Mouse (Mus musculus): ENCODE data around the gene Crip2. TPM values are rescaled to one million over a fixed set of nuclear protein-coding genes. Genes with fewer than 3 reads are reported as not detected.

Gene Crip2
- polyA plus RNA-seq, 1 experiment from 2014 or later = 140 TPM

GRCm38 (mm10) chr12:113155887-113156539 is 16.0 kb downstream of the Crip2 start, which contains the start of gene Tedc1:
Tedc1 (plus strand) TSS chr12:113156421.
- Histone ChIP-seq H3K27me3 (ENCODE audit: control insufficient read depth, insufficient read depth, low read length) (0 out of 2 replicates have a peak, but pooled peaks cover 7% of the 10 kb centered on the region), H3K9ac (ENCODE audit: low read length) (peak within 1 kb of the TSS; percentile 81), H3K4me1 (ENCODE audit: control insufficient read depth, insufficient read depth, low read length) (peaks cover 32% of the 10 kb centered on the region), H3K4me2 (ENCODE audit: low read depth, low read length) (peak within 1 kb of the TSS; percentile 94), H3K4me3 (replicated peaks; ENCODE audit: low read length) (peak within 1 kb of the TSS; percentile 67), H3K36me3 (ENCODE audit: control insufficient read depth, insufficient read depth, low read length) (no peaks in the 10 kb centered on the region), H3K9me3 (replicated peaks; ENCODE audit: control insufficient read depth, low read length) (no peaks in the 10 kb centered on the region), H3K27ac (ENCODE audit: low read length) (peak within 1 kb of the TSS; percentile 93)
- peak; percentile 95 for ATAC-seq (ENCODE audit: insufficient read depth, low FRiP score)
- under 1% methylated on average over 46 of the region's 46 CpGs for WGBS

DNA sequence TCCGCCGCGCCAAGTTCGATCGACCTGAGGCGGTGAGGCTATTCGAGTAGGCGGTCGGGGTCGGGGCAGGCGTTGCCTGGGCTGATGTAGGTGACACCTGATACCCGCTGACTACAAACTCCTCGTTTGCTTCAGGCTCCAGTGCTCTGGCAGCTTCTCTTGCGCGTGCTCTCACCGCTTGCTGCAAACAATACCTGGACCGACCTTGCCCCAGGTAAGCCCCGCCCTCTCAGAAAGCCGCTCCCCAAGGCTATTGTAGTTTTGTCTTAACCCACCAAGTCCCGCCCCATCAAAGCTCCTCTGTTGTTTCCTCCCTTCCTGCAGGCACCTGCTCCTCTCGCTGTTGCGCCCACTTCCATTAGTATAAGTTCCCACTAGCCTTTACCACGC is 16.5 kb downstream of the Crip2 start:
- peaks cover 30% of the 10 kb centered on the region for H3K4me1 ChIP-seq (ENCODE audit: control insufficient read depth, insufficient read depth, low read length)

GRCm38 (mm10) chr12:113157002-113157401 is 17.0 kb downstream of the Crip2 start:
- peak overlapping the region; percentile 68 for H3K4me2 ChIP-seq (ENCODE audit: low read depth, low read length)
- no peak overlapping the region for H3K27ac ChIP-seq (ENCODE audit: low read length)
- no peaks in the 10 kb centered on the region for H3K9me3 ChIP-seq (replicated peaks; ENCODE audit: control insufficient read depth, low read length)
- H3K4me3 ChIP-seq (replicated peaks; ENCODE audit: low read length) = peak overlapping the region; percentile 67
- H3K27me3 ChIP-seq (ENCODE audit: control insufficient read depth, insufficient read depth, low read length) = no peaks in the 10 kb centered on the region
- no peak for ATAC-seq (ENCODE audit: insufficient read depth, low FRiP score)
- H3K4me1 ChIP-seq (ENCODE audit: control insufficient read depth, insufficient read depth, low read length) = peaks cover 27% of the 10 kb centered on the region
- H3K9ac ChIP-seq (ENCODE audit: low read length) = peak overlapping the region; percentile 69
- H3K36me3 ChIP-seq (ENCODE audit: control insufficient read depth, insufficient read depth, low read length) = no peaks in the 10 kb centered on the region
- 29% methylated on average over 8 of the region's 8 CpGs for WGBS

More for the DNA sequence above, 16.5 kb downstream of the Crip2 start:
- Histone ChIP-seq H3K4me2 (ENCODE audit: low read depth, low read length) (peak overlapping the region; percentile 68), H3K27ac (ENCODE audit: low read length) (peak overlapping the region; percentile 70), H3K9me3 (replicated peaks; ENCODE audit: control insufficient read depth, low read length) (no peaks in the 10 kb centered on the region), H3K4me3 (replicated peaks; ENCODE audit: low read length) (peak overlapping the region; percentile 67), H3K27me3 (ENCODE audit: control insufficient read depth, insufficient read depth, low read length) (0 out of 2 replicates have a peak, but pooled peaks cover 3% of the 10 kb centered on the region), H3K9ac (ENCODE audit: low read length) (peak overlapping the region; percentile 69), H3K36me3 (ENCODE audit: control insufficient read depth, insufficient read depth, low read length) (no peaks in the 10 kb centered on the region)
- under 1% methylated on average over 23 of the region's 23 CpGs for WGBS
- peak; percentile 8 for ATAC-seq (ENCODE audit: insufficient read depth, low FRiP score)

DNA sequence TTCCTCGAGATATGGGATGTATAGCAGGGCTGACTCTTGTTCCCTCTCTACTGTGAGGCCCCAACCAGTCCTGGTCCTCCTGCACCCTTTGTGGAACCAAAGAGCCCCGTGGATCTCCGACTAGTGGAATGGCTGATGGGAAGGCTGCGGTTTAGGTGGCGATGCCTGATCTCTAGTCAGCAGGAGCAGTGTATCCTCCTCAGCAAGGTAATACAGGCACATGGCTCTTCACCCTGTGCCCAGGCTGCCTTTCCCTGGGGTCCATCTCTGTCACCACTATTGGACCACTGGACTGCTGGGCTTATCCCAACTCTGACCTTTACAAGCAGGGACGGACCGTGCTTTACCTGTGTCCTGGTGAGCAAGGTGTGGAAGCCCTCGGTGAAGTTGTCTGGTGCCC is 17.5 kb downstream of the Crip2 start:
- Histone ChIP-seq H3K9ac (ENCODE audit: low read length) (0 out of 2 replicates have a peak overlapping the region, but pooled peaks have one; percentile 22), H3K4me3 (replicated peaks; ENCODE audit: low read length) (no peak overlapping the region)
- WGBS = 83% methylated on average over 8 of the region's 8 CpGs

GRCm38 (mm10) chr12:113157971-113158370 is 17.9 kb downstream of the Crip2 start:
- Histone ChIP-seq H3K27me3 (ENCODE audit: control insufficient read depth, insufficient read depth, low read length) (no peaks in the 10 kb centered on the region), H3K4me3 (replicated peaks; ENCODE audit: low read length) (no peak overlapping the region), H3K9me3 (replicated peaks; ENCODE audit: control insufficient read depth, low read length) (no peaks in the 10 kb centered on the region), H3K4me2 (ENCODE audit: low read depth, low read length) (no peak overlapping the region), H3K36me3 (ENCODE audit: control insufficient read depth, insufficient read depth, low read length) (no peaks in the 10 kb centered on the region), H3K9ac (ENCODE audit: low read length) (no peak overlapping the region), H3K4me1 (ENCODE audit: control insufficient read depth, insufficient read depth, low read length) (peaks cover 19% of the 10 kb centered on the region), H3K27ac (ENCODE audit: low read length) (no peak overlapping the region)
- no peak for ATAC-seq (ENCODE audit: insufficient read depth, low FRiP score)
- 89% methylated on average over 8 of the region's 8 CpGs for WGBS

More for the DNA sequence above, 17.5 kb downstream of the Crip2 start:
- peaks cover 22% of the 10 kb centered on the region for H3K4me1 ChIP-seq (ENCODE audit: control insufficient read depth, insufficient read depth, low read length)
- no peak for ATAC-seq (ENCODE audit: insufficient read depth, low FRiP score)
- no peak overlapping the region for H3K27ac ChIP-seq (ENCODE audit: low read length)
- no peaks in the 10 kb centered on the region for H3K36me3 ChIP-seq (ENCODE audit: control insufficient read depth, insufficient read depth, low read length)
- no peaks in the 10 kb centered on the region for H3K9me3 ChIP-seq (replicated peaks; ENCODE audit: control insufficient read depth, low read length)
- peak overlapping the region; percentile 68; the same call in 1 of the 2 replicates for H3K4me2 ChIP-seq (ENCODE audit: low read depth, low read length)
- no peaks in the 10 kb centered on the region for H3K27me3 ChIP-seq (ENCODE audit: control insufficient read depth, insufficient read depth, low read length)

DNA sequence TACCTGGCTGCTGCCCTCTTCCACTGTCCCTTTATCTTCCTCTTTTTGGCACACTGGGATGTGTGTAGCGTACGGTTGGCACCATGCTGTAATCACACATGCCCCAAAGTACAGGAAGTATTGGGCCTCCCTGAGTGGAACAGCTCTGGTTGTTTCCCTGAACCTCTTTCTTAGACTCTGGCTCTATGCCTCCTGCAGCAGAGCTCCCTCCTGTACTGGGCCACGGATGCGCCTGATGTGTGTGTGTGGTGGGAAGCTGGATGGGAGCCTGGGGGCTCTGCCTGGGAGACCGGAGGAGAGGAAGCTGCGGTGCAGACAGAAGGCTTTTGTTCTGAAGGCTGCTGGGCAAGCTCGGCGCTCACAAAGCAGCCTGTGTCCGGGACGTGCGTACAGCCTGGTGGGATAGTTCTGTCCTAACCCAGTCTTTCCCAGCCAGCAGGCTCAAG is 23.5 kb downstream of the Crip2 start:
- H3K27me3 ChIP-seq (ENCODE audit: control insufficient read depth, insufficient read depth, low read length) = no peaks in the 10 kb centered on the region

GRCm38 (mm10) chr12:113168031-113168536 is 28.0 kb downstream of the Crip2 start:
- ATAC-seq (ENCODE audit: insufficient read depth, low FRiP score) = peak; percentile 38; the same call in 1 of the 2 replicates
- H3K4me1 ChIP-seq (ENCODE audit: control insufficient read depth, insufficient read depth, low read length) = no peaks in the 10 kb centered on the region
- WGBS = 77% methylated on average over 9 of the region's 9 CpGs
- H3K4me2 ChIP-seq (ENCODE audit: low read depth, low read length) = no peak overlapping the region
- no peak overlapping the region for H3K27ac ChIP-seq (ENCODE audit: low read length)
- H3K9ac ChIP-seq (ENCODE audit: low read length) = no peak overlapping the region
- no peak overlapping the region for H3K4me3 ChIP-seq (replicated peaks; ENCODE audit: low read length)
- no peaks in the 10 kb centered on the region for H3K27me3 ChIP-seq (ENCODE audit: control insufficient read depth, insufficient read depth, low read length)
- H3K36me3 ChIP-seq (ENCODE audit: control insufficient read depth, insufficient read depth, low read length) = no peaks in the 10 kb centered on the region
- H3K9me3 ChIP-seq (replicated peaks; ENCODE audit: control insufficient read depth, low read length) = no peaks in the 10 kb centered on the region

More for the DNA sequence above, 23.5 kb downstream of the Crip2 start:
- WGBS = 82% methylated on average over 11 of the region's 11 CpGs
- Histone ChIP-seq H3K4me1 (ENCODE audit: control insufficient read depth, insufficient read depth, low read length) (no peaks in the 10 kb centered on the region), H3K4me3 (replicated peaks; ENCODE audit: low read length) (no peak overlapping the region), H3K4me2 (ENCODE audit: low read depth, low read length) (no peak overlapping the region), H3K9me3 (replicated peaks; ENCODE audit: control insufficient read depth, low read length) (no peaks in the 10 kb centered on the region), H3K9ac (ENCODE audit: low read length) (no peak overlapping the region), H3K27ac (ENCODE audit: low read length) (no peak overlapping the region), H3K36me3 (ENCODE audit: control insufficient read depth, insufficient read depth, low read length) (no peaks in the 10 kb centered on the region)
- no peak for ATAC-seq (ENCODE audit: insufficient read depth, low FRiP score)

DNA sequence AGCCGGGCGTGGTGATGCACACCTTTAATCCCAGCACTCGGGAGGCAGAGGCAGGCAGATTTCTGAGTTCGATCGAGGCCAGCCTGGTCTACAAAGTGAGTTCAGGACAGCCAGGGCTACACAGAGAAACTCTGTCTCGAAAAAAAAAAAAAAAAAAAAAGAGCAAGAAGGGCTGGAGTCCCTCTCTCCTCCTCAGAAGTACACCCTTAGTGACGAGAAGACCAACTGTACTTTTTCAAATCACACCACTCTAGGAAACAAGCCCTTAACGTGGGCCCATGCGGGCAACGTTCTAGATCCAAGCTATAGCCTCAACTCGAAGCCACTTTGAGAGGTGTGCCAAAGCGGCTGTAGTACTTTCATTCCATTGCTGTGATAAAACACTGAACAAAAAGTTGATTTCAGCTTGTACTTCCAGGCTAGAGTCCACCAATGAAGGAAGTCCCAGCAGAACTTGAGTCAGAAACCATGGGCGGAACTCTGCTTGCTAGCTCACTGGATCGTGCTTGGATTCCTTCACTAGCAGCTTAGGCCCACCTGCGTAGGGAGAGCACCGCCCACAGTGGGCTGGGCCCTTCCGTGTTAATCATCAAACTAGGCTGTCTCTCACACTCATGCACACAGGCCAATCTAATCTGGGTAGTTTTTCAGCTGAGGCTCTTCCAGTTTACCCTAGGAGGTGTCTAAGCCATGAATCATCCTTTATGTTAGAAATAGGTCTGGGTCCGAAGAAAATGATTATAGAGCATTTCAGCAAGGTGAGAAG is 37.1 kb downstream of the Crip2 start:
- no peaks in the 10 kb centered on the region for H3K9me3 ChIP-seq (replicated peaks; ENCODE audit: control insufficient read depth, low read length)
- H3K36me3 ChIP-seq (ENCODE audit: control insufficient read depth, insufficient read depth, low read length) = no peaks in the 10 kb centered on the region
- no peak overlapping the region for H3K4me3 ChIP-seq (replicated peaks; ENCODE audit: low read length)
- no peak for ATAC-seq (ENCODE audit: insufficient read depth, low FRiP score)
- H3K9ac ChIP-seq (ENCODE audit: low read length) = no peak overlapping the region
- H3K4me2 ChIP-seq (ENCODE audit: low read depth, low read length) = no peak overlapping the region
- H3K27ac ChIP-seq (ENCODE audit: low read length) = no peak overlapping the region
- 85% methylated on average over 18 of the region's 18 CpGs for WGBS
- no peaks in the 10 kb centered on the region for H3K4me1 ChIP-seq (ENCODE audit: control insufficient read depth, insufficient read depth, low read length)
- H3K27me3 ChIP-seq (ENCODE audit: control insufficient read depth, insufficient read depth, low read length) = no peaks in the 10 kb centered on the region

DNA sequence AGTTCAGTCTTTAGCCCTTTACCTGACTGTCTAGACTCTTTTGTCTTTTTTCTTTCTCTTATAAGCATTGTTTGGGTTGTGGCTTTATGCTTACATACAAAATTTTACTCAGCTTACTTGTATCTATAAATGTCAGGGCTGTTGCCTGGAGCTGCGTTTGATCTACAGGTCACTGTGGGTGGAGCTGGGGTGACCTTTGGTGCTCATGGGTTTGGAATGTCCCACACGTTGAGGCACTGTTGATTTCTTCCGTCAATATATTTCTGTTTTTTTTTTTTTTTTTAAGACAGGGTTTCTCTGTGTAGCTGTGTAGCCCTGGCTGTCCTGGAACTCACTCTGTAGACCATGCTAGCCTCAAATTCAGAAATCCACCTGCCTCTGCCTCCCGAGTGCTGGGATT is 41.0 kb downstream of the Crip2 start:
- no peaks in the 10 kb centered on the region for H3K36me3 ChIP-seq (ENCODE audit: control insufficient read depth, insufficient read depth, low read length)
- no peak overlapping the region for H3K27ac ChIP-seq (ENCODE audit: low read length)
- no peaks in the 10 kb centered on the region for H3K9me3 ChIP-seq (replicated peaks; ENCODE audit: control insufficient read depth, low read length)
- H3K27me3 ChIP-seq (ENCODE audit: control insufficient read depth, insufficient read depth, low read length) = peaks cover 9% of the 10 kb centered on the region
- no peak overlapping the region for H3K4me3 ChIP-seq (replicated peaks; ENCODE audit: low read length)
- H3K9ac ChIP-seq (ENCODE audit: low read length) = no peak overlapping the region
- H3K4me2 ChIP-seq (ENCODE audit: low read depth, low read length) = no peak overlapping the region
- ATAC-seq (ENCODE audit: insufficient read depth, low FRiP score) = no peak
- peaks cover 7% of the 10 kb centered on the region for H3K4me1 ChIP-seq (ENCODE audit: control insufficient read depth, insufficient read depth, low read length)
- WGBS = 38% methylated on average over 4 of the region's 4 CpGs
